Mouse (Mus musculus) forebrain, embryonic 15.5 days (tissue): ENCODE results near the gene Olfr1386. TPM values are rescaled to one million over a fixed set of nuclear protein-coding genes. Genes with fewer than 3 reads are reported as not detected.

ENCODE experiments used
- polyA plus RNA-seq: library from polyadenylated mRNA; unstranded; fragments of >200 nt; fragmentation: Nextera tagmentation; extraction: Ambion mirVana; gene quantifications from 2 replicates; pipeline ENCODE4 v1.2.1, GENCODE M21; 2015

Gene Olfr1386
- polyA plus RNA-seq, 1 experiment from 2014 or later = not detected

Other genes starting within 250 kb of the Olfr1386 start
- gene Mgat1, start 220.9 kb upstream of the Olfr1386 start, polyA plus RNA-seq = 30.2 and 30.3 TPM in 2 replicates
- not detected in 2 replicates for gene Olfr1393, start 186.7 kb upstream of the Olfr1386 start, polyA plus RNA-seq
- not detected in 2 replicates for gene Olfr1392, start 179.8 kb upstream of the Olfr1386 start, polyA plus RNA-seq
- not detected in 2 replicates for gene Olfr10, start 160.3 kb upstream of the Olfr1386 start, polyA plus RNA-seq
- not detected in 2 replicates for gene Olfr1391, start 142.3 kb upstream of the Olfr1386 start, polyA plus RNA-seq
- gene Olfr1390, start 129.9 kb upstream of the Olfr1386 start, polyA plus RNA-seq = not detected in 2 replicates
- not detected in 2 replicates for gene Olfr1389, start 42.0 kb upstream of the Olfr1386 start, polyA plus RNA-seq
- 0.05 and 0.13 TPM in 2 replicates for gene Olfr1388, start 28.4 kb upstream of the Olfr1386 start, polyA plus RNA-seq
- not detected in 2 replicates for gene Olfr1387, start 9.7 kb upstream of the Olfr1386 start, polyA plus RNA-seq
- gene Olfr1385, start 24.0 kb downstream of the Olfr1386 start, polyA plus RNA-seq = not detected in 2 replicates
- gene Olfr1384, start 41.7 kb downstream of the Olfr1386 start, polyA plus RNA-seq = not detected in 2 replicates
- gene Olfr1383, start 54.6 kb downstream of the Olfr1386 start, polyA plus RNA-seq = not detected in 2 replicates
- gene Olfr1382, start 63.2 kb downstream of the Olfr1386 start, polyA plus RNA-seq = not detected in 2 replicates
- not detected in 2 replicates for gene Olfr1381, start 78.4 kb downstream of the Olfr1386 start, polyA plus RNA-seq
- not detected in 2 replicates for gene Olfr1380, start 91.8 kb downstream of the Olfr1386 start, polyA plus RNA-seq
- gene Flt4, start 144.2 kb downstream of the Olfr1386 start, polyA plus RNA-seq = 1.4 TPM in 2 replicates
- gene Scgb3a1, start 198.6 kb downstream of the Olfr1386 start, polyA plus RNA-seq = not detected in 2 replicates
- 69.9 and 78.7 TPM in 2 replicates for gene Cnot6, start 247.7 kb downstream of the Olfr1386 start, polyA plus RNA-seq